Mouse (Mus musculus): ENCODE data around the gene Mme. TPM values are rescaled to one million over a fixed set of nuclear protein-coding genes. Genes with fewer than 3 reads are reported as not detected.

The Mme gene
- polyA plus RNA-seq, 1 experiment from 2014 or later = 4.2 TPM

GRCm38 (mm10) chr3:63272091-63272490 lies 30.8 kb downstream of the Mme start:
- Histone ChIP-seq H3K27ac (ENCODE audit: low read depth) (no peak overlapping the region), H3K4me1 (ENCODE audit: insufficient read depth) (no peaks in the 10 kb centered on the region), H3K27me3 (ENCODE audit: insufficient read depth, low read length) (no peaks in the 10 kb centered on the region), H3K4me3 (ENCODE audit: low read depth, low read length) (no peak overlapping the region), H3K36me3 (ENCODE audit: insufficient read depth) (no peaks in the 10 kb centered on the region), H3K4me2 (no peak overlapping the region), H3K9ac (no peak overlapping the region), H3K9me3 (ENCODE audit: low read depth, low read length) (no peaks in the 10 kb centered on the region)
- no peak for DNase-seq
- WGBS = 67% methylated on average over 2 of the region's 2 CpGs
- no peak for TF ChIP-seq CTCF (IDR thresholded peaks at IDR 0.05; ENCODE audit: low read depth)
- no peak for ATAC-seq (ENCODE audit: insufficient read depth)

- H3K9me3 ChIP-seq (ENCODE audit: low read depth, low read length) = no peaks in the 10 kb centered on the region
- TF ChIP-seq CTCF (IDR thresholded peaks at IDR 0.05; ENCODE audit: low read depth) = no peak
- H3K9ac ChIP-seq = no peak overlapping the region
- no peak overlapping the region for H3K4me2 ChIP-seq
- ATAC-seq (ENCODE audit: insufficient read depth) (no peak), DNase-seq (no peak)
- H3K36me3 ChIP-seq (ENCODE audit: insufficient read depth) = no peaks in the 10 kb centered on the region
- H3K27ac ChIP-seq (ENCODE audit: low read depth) = no peak overlapping the region
- H3K4me1 ChIP-seq (ENCODE audit: insufficient read depth) = no peaks in the 10 kb centered on the region
- 57% methylated on average over 6 of the region's 6 CpGs for WGBS
- peaks cover 13% of the 10 kb centered on the region; the same call in 1 of the 2 replicates for H3K27me3 ChIP-seq (ENCODE audit: insufficient read depth, low read length)
- H3K4me3 ChIP-seq (ENCODE audit: low read depth, low read length) = no peak overlapping the region
Measured at GRCm38 (mm10) chr3:63294316-63294715, 53.0 kb downstream of the Mme start.

DNA sequence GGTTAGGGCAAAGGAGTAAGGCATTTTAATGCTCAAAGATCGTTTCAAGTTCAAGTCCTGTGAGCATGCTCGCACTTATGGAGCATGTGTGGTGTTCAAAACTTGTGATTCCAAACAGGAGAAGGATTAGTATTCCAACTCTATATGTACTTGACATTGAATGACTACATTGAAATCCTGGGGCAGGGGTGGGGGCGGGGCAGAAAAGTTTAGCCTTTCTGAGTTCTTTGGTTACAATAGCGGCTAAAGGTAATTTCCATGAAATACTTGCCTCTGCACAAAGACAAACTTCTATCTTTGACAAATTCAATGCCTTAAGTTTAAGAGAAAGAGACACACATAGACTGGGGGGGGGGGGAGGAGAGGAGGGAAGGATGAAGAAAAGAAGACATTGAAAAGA lies 53.5 kb downstream of the Mme start:
- Histone ChIP-seq H3K9me3 (ENCODE audit: low read depth, low read length) (no peaks in the 10 kb centered on the region), H3K27ac (ENCODE audit: low read depth) (no peak overlapping the region), H3K9ac (no peak overlapping the region), H3K36me3 (ENCODE audit: insufficient read depth) (no peaks in the 10 kb centered on the region), H3K4me2 (peak overlapping the region; percentile 99), H3K4me3 (ENCODE audit: low read depth, low read length) (peak overlapping the region; percentile 63), H3K27me3 (ENCODE audit: insufficient read depth, low read length) (peaks cover 13% of the 10 kb centered on the region; the same call in 1 of the 2 replicates), H3K4me1 (ENCODE audit: insufficient read depth) (no peaks in the 10 kb centered on the region)
- ATAC-seq (ENCODE audit: insufficient read depth) (no peak), DNase-seq (no peak)
- WGBS = 35% methylated on average over 4 of the region's 4 CpGs
- TF ChIP-seq CTCF (IDR thresholded peaks at IDR 0.05; ENCODE audit: low read depth) = no peak

DNA sequence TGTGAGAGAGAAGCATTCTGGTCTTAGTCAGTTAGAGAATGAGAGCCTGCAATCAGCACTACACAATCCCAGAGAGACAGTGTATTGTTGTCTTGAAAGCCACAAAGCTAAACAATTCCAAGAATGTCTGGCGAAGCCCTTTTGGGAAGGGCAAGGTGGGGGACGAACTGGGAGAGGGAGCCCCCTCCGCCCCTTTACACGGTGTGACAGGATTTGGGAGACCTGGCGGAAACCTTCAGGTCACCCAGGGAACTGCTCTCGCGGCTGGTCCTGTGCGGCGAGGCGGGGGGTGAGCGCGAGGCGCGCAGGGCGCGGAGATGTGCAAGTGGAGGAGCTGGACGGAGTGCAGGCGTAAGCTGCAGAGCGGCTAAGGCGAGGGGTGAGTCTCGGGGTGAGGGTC lies 53.9 kb downstream of the Mme start:
- Histone ChIP-seq H3K4me3 (ENCODE audit: low read depth, low read length) (peak overlapping the region; percentile 63), H3K4me2 (peak overlapping the region; percentile 99), H3K36me3 (ENCODE audit: insufficient read depth) (no peaks in the 10 kb centered on the region), H3K27me3 (ENCODE audit: insufficient read depth, low read length) (peaks cover 13% of the 10 kb centered on the region; the same call in 1 of the 2 replicates), H3K9ac (peak overlapping the region; percentile 54), H3K27ac (ENCODE audit: low read depth) (no peak overlapping the region), H3K4me1 (ENCODE audit: insufficient read depth) (no peaks in the 10 kb centered on the region), H3K9me3 (ENCODE audit: low read depth, low read length) (no peaks in the 10 kb centered on the region)
- DNase-seq = peak; percentile 60
- peak; percentile 92 for ATAC-seq (ENCODE audit: insufficient read depth)
- TF ChIP-seq CTCF (IDR thresholded peaks at IDR 0.05; ENCODE audit: low read depth) = peak; percentile 40
- WGBS = under 1% methylated on average over 21 of the region's 21 CpGs

GRCm38 (mm10) chr3:63295657-63296231 lies 54.4 kb downstream of the Mme start:
- peaks cover 13% of the 10 kb centered on the region; the same call in 1 of the 2 replicates for H3K27me3 ChIP-seq (ENCODE audit: insufficient read depth, low read length)
- H3K4me2 ChIP-seq = peak overlapping the region; percentile 99
- peak; percentile 38 for DNase-seq
- H3K4me1 ChIP-seq (ENCODE audit: insufficient read depth) = no peaks in the 10 kb centered on the region
- no peak for TF ChIP-seq CTCF (IDR thresholded peaks at IDR 0.05; ENCODE audit: low read depth)
- under 1% methylated on average over 48 of the region's 54 CpGs for WGBS
- peak overlapping the region; percentile 63 for H3K4me3 ChIP-seq (ENCODE audit: low read depth, low read length)
- no peak overlapping the region for H3K27ac ChIP-seq (ENCODE audit: low read depth)
- ATAC-seq (ENCODE audit: insufficient read depth) = peak; percentile 88
- no peaks in the 10 kb centered on the region for H3K36me3 ChIP-seq (ENCODE audit: insufficient read depth)
- no peaks in the 10 kb centered on the region for H3K9me3 ChIP-seq (ENCODE audit: low read depth, low read length)
- peak overlapping the region; percentile 54 for H3K9ac ChIP-seq

DNA sequence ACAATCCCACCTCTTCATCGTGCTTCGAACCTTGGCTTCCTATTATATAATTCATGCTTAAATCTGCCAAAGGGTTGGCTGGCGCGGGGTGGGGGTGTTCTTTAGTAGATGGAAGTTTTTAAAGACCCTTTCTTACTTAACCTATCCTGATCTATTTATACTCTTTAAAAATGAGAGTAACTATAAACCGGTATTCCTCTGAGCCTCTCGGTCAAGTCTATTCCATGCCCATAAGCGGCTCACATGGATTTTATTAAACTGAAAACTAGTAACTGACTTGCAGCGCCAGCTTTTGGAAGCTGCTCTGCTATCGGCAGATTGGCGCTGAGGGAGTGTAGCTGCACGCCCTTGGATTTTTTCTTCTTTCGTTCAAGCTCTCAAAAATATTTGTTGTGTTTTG lies 55.1 kb downstream of the Mme start:
- Histone ChIP-seq H3K27me3 (ENCODE audit: insufficient read depth, low read length) (peaks cover 13% of the 10 kb centered on the region; the same call in 1 of the 2 replicates), H3K4me3 (ENCODE audit: low read depth, low read length) (peak overlapping the region; percentile 63), H3K27ac (ENCODE audit: low read depth) (no peak overlapping the region), H3K4me1 (ENCODE audit: insufficient read depth) (no peaks in the 10 kb centered on the region), H3K36me3 (ENCODE audit: insufficient read depth) (no peaks in the 10 kb centered on the region), H3K9ac (no peak overlapping the region), H3K9me3 (ENCODE audit: low read depth, low read length) (no peaks in the 10 kb centered on the region), H3K4me2 (peak overlapping the region; percentile 99)
- TF ChIP-seq CTCF (IDR thresholded peaks at IDR 0.05; ENCODE audit: low read depth) = no peak
- WGBS = 9% methylated on average over 12 of the region's 12 CpGs
- no peak for ATAC-seq (ENCODE audit: insufficient read depth)
- peak; percentile 41 for DNase-seq

DNA sequence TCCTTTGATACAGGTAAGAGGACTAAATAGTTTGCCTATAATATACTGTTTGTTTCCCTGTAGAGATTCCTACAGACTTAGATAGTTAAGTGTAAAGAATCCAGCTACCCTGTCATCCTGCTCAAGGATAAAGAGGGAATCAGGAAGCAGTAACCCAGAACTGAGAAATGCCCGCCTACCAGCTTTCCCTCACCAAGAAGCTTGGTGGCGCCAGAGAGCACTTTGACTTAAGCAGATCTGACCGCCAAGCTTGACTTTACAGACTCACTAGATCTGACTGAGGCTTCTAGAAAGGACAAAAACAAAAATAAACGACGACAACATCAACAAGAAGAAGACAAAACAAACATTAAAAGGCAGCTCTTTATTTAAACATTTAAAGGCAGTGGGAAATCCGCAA lies 56.5 kb downstream of the Mme start:
- TF ChIP-seq CTCF (IDR thresholded peaks at IDR 0.05; ENCODE audit: low read depth) = peak; percentile 77
- H3K9me3 ChIP-seq (ENCODE audit: low read depth, low read length) = no peaks in the 10 kb centered on the region
- H3K4me2 ChIP-seq = no peak overlapping the region
- no peaks in the 10 kb centered on the region for H3K36me3 ChIP-seq (ENCODE audit: insufficient read depth)
- H3K4me3 ChIP-seq (ENCODE audit: low read depth, low read length) = no peak overlapping the region
- H3K27me3 ChIP-seq (ENCODE audit: insufficient read depth, low read length) = peaks cover 13% of the 10 kb centered on the region; the same call in 1 of the 2 replicates
- H3K4me1 ChIP-seq (ENCODE audit: insufficient read depth) = no peaks in the 10 kb centered on the region
- DNase-seq (peak; percentile 92), ATAC-seq (ENCODE audit: insufficient read depth) (no peak)
- WGBS = 5% methylated on average over 6 of the region's 6 CpGs
- no peak overlapping the region for H3K27ac ChIP-seq (ENCODE audit: low read depth)
- H3K9ac ChIP-seq = no peak overlapping the region
